22 mouse cellular contexts compared by ENCODE assay signal in the genomic region with DNA sequence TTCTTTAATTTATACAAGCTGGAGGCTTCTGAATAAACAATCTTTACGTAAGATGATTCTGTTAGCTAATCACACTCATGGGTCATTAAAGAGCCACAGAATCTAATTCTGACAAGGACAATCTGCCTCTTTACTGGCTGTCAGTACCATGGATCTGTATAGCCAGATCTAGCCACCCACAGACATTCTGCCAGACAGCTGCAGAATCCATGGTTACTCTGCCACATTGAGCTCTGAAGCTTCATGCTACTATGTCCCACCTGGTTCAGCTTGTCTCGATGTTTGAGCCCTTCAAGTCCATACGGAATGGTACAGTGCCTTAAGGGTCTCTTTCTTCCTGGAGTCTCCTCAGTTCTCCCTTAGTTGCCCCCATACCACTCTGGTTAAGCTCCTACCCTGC. TPM values are rescaled to one million over a fixed set of nuclear protein-coding genes. Genes with fewer than 3 reads are reported as not detected.
DNase-seq lines count a peak whose midpoint lies in the region; TF ChIP-seq lines count a peak whose summit lies in the region.
"Had no signal": no experiment of that assay in that cellular context is flagged by ENCODE, and none has a peak within 500 bp of the region (broad histone marks: within the 10 kb centered on the region; RNA-seq: fewer than 3 reads in every experiment).

No protein-coding gene starts in this region.

- H3K27ac ChIP-seq in left cerebral cortex, adult 2 months: peak overlapping the region; percentile 36; the same call in 1 of the 2 replicates
- H3K27ac ChIP-seq: embryonic facial prominence, embryonic 15.5 days; forebrain, embryonic 10.5 days; forebrain, embryonic 15.5 days; gastrocnemius, adult 2 months; heart, embryonic 13.5 days; hindbrain, embryonic 13.5 days had no signal

- no peak overlapping the region for H3K4me3 ChIP-seq in left cerebral cortex, adult 2 months
- H3K4me3 ChIP-seq: embryonic facial prominence, embryonic 15.5 days; erythroblast, embryonic 14.5 days; forebrain, embryonic 10.5 days; forebrain, embryonic 15.5 days; gastrocnemius, adult 2 months; heart, embryonic 13.5 days; hindbrain, embryonic 13.5 days had no signal

- no peak for TF ChIP-seq CTCF in left cerebral cortex, adult 2 months (IDR thresholded peaks at IDR 0.05)

- intact Hi-C loops in left cerebral cortex, adult 2 months (cut with DNase I): no loop called here
- intact Hi-C loops in left cerebral cortex, postnatal 4 days (cut with DNase I): no loop called here

- no peak for DNase-seq in left cerebral cortex, adult 2 months (ENCODE audit: extremely low spot score in 1 of 2, low spot score in 2 of 2)
- DNase-seq in left cerebral cortex, postnatal 4 days: no peak
- peak; percentile 68 to 89 for DNase-seq in layer of hippocampus, adult 18-20 months (ENCODE audit: low spot score in 2 of 2)
- DNase-seq in layer of hippocampus, adult 9-11 months: peak; percentile 82
- DNase-seq in telencephalon, adult 2 months (ENCODE audit: low read depth, low spot score): peak; percentile 69
- no peak for DNase-seq in adrenal gland, adult 18-20 months (ENCODE audit: low spot score in 2 of 2)
- DNase-seq in spleen, adult 12 weeks (ENCODE audit: low spot score): no peak
- DNase-seq: adrenal gland, adult 8-10 months; adrenal gland, postnatal 36 days; cerebellum, adult 11 months; cerebellum, adult 8-10 months; cerebellum, postnatal 14 days; embryo, embryonic 11 days; gastrocnemius, adult 2 months; gastrocnemius, postnatal 25 days; heart, postnatal 36 days had no signal

RNA-seq across cellular contexts. Expression of a gene that starts 55.1 kb away (rescaled TPM):
- 10 to 100 TPM; 26.6 to 27.7 TPM for total RNA-seq in left cerebral cortex, adult 2 months (2021)
- 10 to 100 TPM; 38.3 to 46.9 TPM for total RNA-seq in left cerebral cortex, postnatal 4 days (2021)
- 10 to 100 TPM; 26.0 to 29.4 TPM for total RNA-seq in layer of hippocampus, adult 18-20 months (2021)
- total RNA-seq in adrenal gland, adult 18-20 months (2021): 10 to 100 TPM; 25.3 to 31.4 TPM

RNA-seq across cellular contexts. Expression of a gene that starts 55.2 kb away (rescaled TPM):
- total RNA-seq in left cerebral cortex, adult 2 months (2021): 100 to 1,000 TPM; 181 to 183 TPM
- total RNA-seq in left cerebral cortex, postnatal 4 days (2021): 100 to 1,000 TPM; 209 to 210 TPM
- total RNA-seq in layer of hippocampus, adult 18-20 months (2021): 100 to 1,000 TPM; 144 to 164 TPM
- 100 to 1,000 TPM; 145 to 191 TPM for total RNA-seq in adrenal gland, adult 18-20 months (2021)

Comparison
In these comparisons a context has a peak if more than half of its experiments do, and no peak if none do; other contexts are left out.
1. DNase-seq: peak in layer of hippocampus, adult 18-20 months (2 of 2), layer of hippocampus, adult 9-11 months (single experiment) and telencephalon, adult 2 months (single experiment); none in left cerebral cortex, adult 2 months (0 of 2), left cerebral cortex, postnatal 4 days (single experiment), adrenal gland, adult 18-20 months (0 of 2) and spleen, adult 12 weeks (single experiment).